Mouse (Mus musculus): ENCODE data around the gene Cage1.

- TF ChIP-seq CTCF (IDR thresholded peaks at IDR 0.05; ENCODE audit: low read depth) (no peak), EP300 (IDR thresholded peaks at IDR 0.05; ENCODE audit: low read depth) (no peak)
Measured at GRCm38 (mm10) chr13:37986166-37986565, 50.7 kb downstream of the Cage1 start.
